Mouse (Mus musculus): Measurements from ENCODE around the gene Caprin1. TPM values are rescaled to one million over a fixed set of nuclear protein-coding genes. Genes with fewer than 3 reads are reported as not detected.

The Caprin1 gene
- polyA plus RNA-seq, 1 experiment from 2014 or later = 110 TPM

DNA sequence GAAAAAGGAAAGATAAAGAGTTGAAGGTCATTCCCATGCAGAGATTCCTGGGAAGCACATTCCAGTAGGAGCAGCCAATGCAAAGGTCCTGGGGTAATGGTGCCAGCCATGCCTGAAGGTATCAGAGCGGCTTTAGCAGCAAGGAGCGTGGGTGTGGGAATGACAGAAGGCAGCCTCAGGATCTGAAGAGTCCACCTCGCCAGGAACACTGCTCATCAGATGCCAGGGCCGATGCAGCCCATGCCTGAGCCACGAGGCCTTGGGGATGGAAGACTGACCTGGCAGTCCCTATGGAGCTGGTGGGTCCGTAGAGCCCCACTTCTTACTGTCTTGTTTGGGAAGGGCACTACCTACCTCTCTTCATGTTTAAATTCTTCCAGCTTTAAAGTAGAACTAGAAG, 45.7 kb downstream of the Caprin1 start:
- Histone ChIP-seq H3K36me3 (replicated peaks) (peaks cover 86% of the 10 kb centered on the region), H3K9ac (no peak overlapping the region), H3K4me2 (no peak overlapping the region), H3K27me3 (no peaks in the 10 kb centered on the region), H3K4me3 (replicated peaks) (no peak overlapping the region), H3K27ac (replicated peaks) (no peak overlapping the region), H3K9me3 (replicated peaks) (no peaks in the 10 kb centered on the region), H3K4me1 (replicated peaks) (0 out of 2 replicates have a peak, but pooled peaks cover 3% of the 10 kb centered on the region)
- ATAC-seq (ENCODE audit: insufficient read depth) = no peak
- 71% methylated on average over 6 of the region's 6 CpGs for WGBS (ENCODE audit: insufficient replicate concordance)

DNA sequence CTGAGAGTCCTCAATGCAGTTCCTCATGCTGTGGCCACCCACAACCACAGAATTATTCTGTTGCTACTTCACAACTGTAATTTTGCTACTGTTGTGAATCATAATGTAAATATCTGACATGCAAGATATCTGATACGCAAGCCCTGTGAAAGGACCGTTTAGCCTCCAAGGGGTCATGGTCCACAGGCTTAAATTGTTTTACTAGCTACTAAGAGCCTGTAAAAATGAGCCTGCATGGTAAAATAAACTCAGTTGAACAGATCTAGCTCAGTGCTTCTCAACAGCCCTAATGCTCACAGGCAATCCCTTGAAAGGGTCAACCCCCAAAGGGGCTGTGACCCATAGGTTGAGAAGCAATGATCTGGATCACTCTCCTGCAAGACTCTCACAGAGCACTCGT, 48.4 kb downstream of the Caprin1 start:
- ATAC-seq (ENCODE audit: insufficient read depth) = no peak
- Histone ChIP-seq H3K4me2 (no peak overlapping the region), H3K9ac (no peak overlapping the region), H3K27ac (replicated peaks) (no peak overlapping the region), H3K9me3 (replicated peaks) (no peaks in the 10 kb centered on the region), H3K27me3 (no peaks in the 10 kb centered on the region), H3K36me3 (replicated peaks) (peaks cover 68% of the 10 kb centered on the region), H3K4me3 (replicated peaks) (no peak overlapping the region), H3K4me1 (replicated peaks) (0 out of 2 replicates have a peak, but pooled peaks cover 3% of the 10 kb centered on the region)
- WGBS (ENCODE audit: insufficient replicate concordance) = 73% methylated on average over 3 of the region's 3 CpGs

DNA sequence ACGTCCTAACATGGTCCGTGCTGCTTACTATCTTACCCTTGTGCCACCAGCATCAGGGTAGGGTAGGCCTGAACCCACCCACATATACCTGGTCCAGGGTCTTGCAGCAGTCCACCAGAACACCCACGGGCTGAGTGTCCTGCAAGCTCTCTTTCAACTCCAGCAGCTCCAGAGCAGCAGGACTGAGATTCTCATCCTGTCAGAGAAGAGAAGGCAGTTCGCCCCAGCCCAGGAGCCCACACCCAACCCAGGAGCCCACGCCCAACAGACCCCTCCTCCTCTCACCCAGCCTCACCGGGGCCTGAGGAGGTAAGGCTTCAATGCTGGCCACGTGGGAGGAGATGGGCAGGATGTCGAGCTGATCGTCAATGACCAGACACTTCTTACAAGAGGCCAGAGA, 49.6 kb downstream of the Caprin1 start:
- Histone ChIP-seq H3K36me3 (replicated peaks) (peaks cover 69% of the 10 kb centered on the region), H3K9ac (no peak overlapping the region), H3K4me2 (no peak overlapping the region), H3K27ac (replicated peaks) (no peak overlapping the region), H3K9me3 (replicated peaks) (no peaks in the 10 kb centered on the region), H3K4me3 (replicated peaks) (no peak overlapping the region), H3K27me3 (no peaks in the 10 kb centered on the region), H3K4me1 (replicated peaks) (0 out of 2 replicates have a peak, but pooled peaks cover 3% of the 10 kb centered on the region)
- 71% methylated on average over 9 of the region's 9 CpGs for WGBS (ENCODE audit: insufficient replicate concordance)
- ATAC-seq (ENCODE audit: insufficient read depth) = no peak

DNA sequence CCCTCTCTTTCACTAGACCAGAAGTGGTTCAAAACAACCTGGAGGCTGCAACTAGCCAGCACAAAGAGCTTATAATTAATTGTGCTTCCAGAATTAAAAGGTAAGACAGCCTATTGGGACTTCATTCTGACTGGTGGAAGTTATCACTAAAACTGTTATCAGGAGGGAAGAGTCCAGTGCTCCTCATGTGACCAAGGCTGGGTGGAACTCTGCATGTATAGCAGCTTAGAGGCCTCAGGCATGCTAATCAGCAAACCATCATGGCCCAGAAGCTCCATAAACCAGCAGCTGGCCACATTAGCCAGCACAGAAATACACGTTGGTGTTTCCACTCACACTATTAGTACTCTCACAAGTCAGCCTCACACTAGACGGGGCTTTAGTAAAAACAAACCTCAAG, 50.7 kb downstream of the Caprin1 start:
- no peaks in the 10 kb centered on the region for H3K9me3 ChIP-seq (replicated peaks)
- peaks cover 68% of the 10 kb centered on the region for H3K36me3 ChIP-seq (replicated peaks)
- H3K4me2 ChIP-seq = no peak overlapping the region
- H3K9ac ChIP-seq = no peak overlapping the region
- peak; percentile 40; the same call in 1 of the 2 replicates for ATAC-seq (ENCODE audit: insufficient read depth)
- H3K27me3 ChIP-seq = no peaks in the 10 kb centered on the region
- 0 out of 2 replicates have a peak overlapping the region, but pooled peaks have one; percentile 7 for H3K27ac ChIP-seq (replicated peaks)
- no peak overlapping the region for H3K4me3 ChIP-seq (replicated peaks)
- 67% methylated on average over 2 of the region's 2 CpGs for WGBS (ENCODE audit: insufficient replicate concordance)
- H3K4me1 ChIP-seq (replicated peaks) = 0 out of 2 replicates have a peak, but pooled peaks cover 3% of the 10 kb centered on the region

DNA sequence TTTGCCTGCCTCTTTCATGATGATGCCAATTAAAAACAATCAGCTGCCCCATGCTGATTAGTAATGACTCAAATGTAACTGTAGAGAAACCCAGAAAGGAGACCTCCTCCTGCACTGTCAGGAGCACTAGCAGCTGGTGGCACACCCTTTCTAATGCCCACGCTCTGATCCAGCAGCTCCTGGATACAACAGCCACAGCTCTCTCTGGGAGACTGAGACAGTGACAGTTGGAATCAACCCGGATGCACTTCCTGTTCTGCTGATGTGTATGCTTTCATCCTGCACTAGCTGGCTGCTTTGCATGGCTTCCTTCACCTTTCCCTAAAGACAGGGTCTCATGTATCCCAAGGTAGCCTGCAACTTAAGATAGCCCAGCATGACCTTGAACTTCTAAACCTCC, 51.4 kb downstream of the Caprin1 start:
- H3K27ac ChIP-seq (replicated peaks) = no peak overlapping the region
- H3K9me3 ChIP-seq (replicated peaks) = no peaks in the 10 kb centered on the region
- no peaks in the 10 kb centered on the region for H3K27me3 ChIP-seq
- no peak overlapping the region for H3K4me2 ChIP-seq
- no peak overlapping the region for H3K9ac ChIP-seq
- H3K4me3 ChIP-seq (replicated peaks) = no peak overlapping the region
- 0 out of 2 replicates have a peak, but pooled peaks cover 3% of the 10 kb centered on the region for H3K4me1 ChIP-seq (replicated peaks)
- 85% methylated on average over 2 of the region's 2 CpGs for WGBS (ENCODE audit: insufficient replicate concordance)
- peaks cover 64% of the 10 kb centered on the region for H3K36me3 ChIP-seq (replicated peaks)
- ATAC-seq (ENCODE audit: insufficient read depth) = no peak

DNA sequence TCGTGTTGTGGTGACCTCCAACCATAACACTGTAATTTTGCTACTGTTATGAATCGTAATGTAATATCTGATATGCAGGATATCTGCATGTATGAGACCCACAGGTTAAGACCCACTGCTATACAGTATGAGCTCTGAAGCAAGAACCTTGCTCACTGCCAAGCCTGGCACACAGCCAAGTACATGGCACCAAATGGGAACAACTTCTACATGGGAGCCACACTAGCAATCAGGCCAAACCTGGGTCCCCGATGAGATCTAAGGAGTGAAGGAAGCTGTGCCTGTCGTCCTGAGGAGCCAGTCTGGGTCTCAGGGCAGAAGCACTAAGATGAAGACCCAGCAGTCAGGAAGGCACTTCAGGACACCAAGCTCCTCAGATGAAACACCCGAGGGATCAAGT, 52.0 kb downstream of the Caprin1 start:
- H3K36me3 ChIP-seq (replicated peaks) = peaks cover 61% of the 10 kb centered on the region
- no peak for ATAC-seq (ENCODE audit: insufficient read depth)
- no peak overlapping the region for H3K9ac ChIP-seq
- no peak overlapping the region for H3K4me2 ChIP-seq
- H3K27me3 ChIP-seq = no peaks in the 10 kb centered on the region
- no peak overlapping the region for H3K27ac ChIP-seq (replicated peaks)
- H3K9me3 ChIP-seq (replicated peaks) = no peaks in the 10 kb centered on the region
- WGBS (ENCODE audit: insufficient replicate concordance) = 79% methylated on average over 5 of the region's 5 CpGs
- no peak overlapping the region for H3K4me3 ChIP-seq (replicated peaks)
- 0 out of 2 replicates have a peak, but pooled peaks cover 3% of the 10 kb centered on the region for H3K4me1 ChIP-seq (replicated peaks)

DNA sequence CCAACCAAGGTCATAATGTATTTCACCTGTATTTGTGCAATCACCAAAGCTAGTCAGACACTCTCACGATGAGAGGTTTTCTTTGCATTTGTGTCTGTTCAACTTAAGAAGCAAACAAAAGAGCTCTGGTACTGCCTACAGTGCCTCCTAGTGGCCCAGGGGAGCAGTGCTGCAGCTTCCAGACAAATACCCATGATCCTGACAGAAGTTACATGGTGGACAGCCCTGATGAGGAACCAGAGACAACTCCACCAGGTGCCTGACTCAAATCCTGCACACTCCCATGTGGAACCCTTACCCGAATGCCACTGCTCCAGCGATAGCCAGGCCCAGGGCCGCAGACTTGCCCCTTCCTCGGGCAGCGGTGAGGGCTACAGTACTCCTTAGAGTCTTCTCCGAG, 53.5 kb downstream of the Caprin1 start:
- 75% methylated on average over 7 of the region's 7 CpGs for WGBS (ENCODE audit: insufficient replicate concordance)
- H3K9ac ChIP-seq = no peak overlapping the region
- H3K36me3 ChIP-seq (replicated peaks) = peaks cover 62% of the 10 kb centered on the region
- H3K4me3 ChIP-seq (replicated peaks) = no peak overlapping the region
- no peaks in the 10 kb centered on the region for H3K27me3 ChIP-seq
- 0 out of 2 replicates have a peak, but pooled peaks cover 3% of the 10 kb centered on the region for H3K4me1 ChIP-seq (replicated peaks)
- ATAC-seq (ENCODE audit: insufficient read depth) = no peak
- no peaks in the 10 kb centered on the region for H3K9me3 ChIP-seq (replicated peaks)
- H3K27ac ChIP-seq (replicated peaks) = no peak overlapping the region
- H3K4me2 ChIP-seq = no peak overlapping the region

DNA sequence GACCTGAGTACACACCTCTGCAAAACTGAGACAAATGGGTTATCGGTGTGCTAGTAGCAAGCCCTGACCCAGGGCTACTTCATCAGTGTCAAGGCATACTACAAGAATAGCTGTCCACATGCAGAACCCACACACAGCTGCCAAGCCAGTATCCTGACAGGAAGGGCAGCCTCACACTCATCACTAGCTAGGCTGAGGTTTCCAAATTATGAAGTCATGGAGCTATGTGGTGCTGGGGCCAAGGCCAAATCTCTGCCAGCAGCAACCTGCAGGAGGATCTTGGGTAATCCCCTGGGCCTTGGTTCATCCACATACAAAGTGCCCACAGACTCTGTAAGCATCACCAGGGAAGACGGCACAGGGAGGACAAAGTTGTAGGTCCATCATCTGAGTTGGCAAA, 53.9 kb downstream of the Caprin1 start:
- Histone ChIP-seq H3K9me3 (replicated peaks) (no peaks in the 10 kb centered on the region), H3K4me2 (no peak overlapping the region), H3K27me3 (no peaks in the 10 kb centered on the region), H3K27ac (replicated peaks) (no peak overlapping the region), H3K4me3 (replicated peaks) (no peak overlapping the region), H3K36me3 (replicated peaks) (peaks cover 66% of the 10 kb centered on the region), H3K4me1 (replicated peaks) (0 out of 2 replicates have a peak, but pooled peaks cover 3% of the 10 kb centered on the region), H3K9ac (no peak overlapping the region)
- WGBS (ENCODE audit: insufficient replicate concordance) = 92% methylated on average over 2 of the region's 2 CpGs
- ATAC-seq (ENCODE audit: insufficient read depth) = no peak

DNA sequence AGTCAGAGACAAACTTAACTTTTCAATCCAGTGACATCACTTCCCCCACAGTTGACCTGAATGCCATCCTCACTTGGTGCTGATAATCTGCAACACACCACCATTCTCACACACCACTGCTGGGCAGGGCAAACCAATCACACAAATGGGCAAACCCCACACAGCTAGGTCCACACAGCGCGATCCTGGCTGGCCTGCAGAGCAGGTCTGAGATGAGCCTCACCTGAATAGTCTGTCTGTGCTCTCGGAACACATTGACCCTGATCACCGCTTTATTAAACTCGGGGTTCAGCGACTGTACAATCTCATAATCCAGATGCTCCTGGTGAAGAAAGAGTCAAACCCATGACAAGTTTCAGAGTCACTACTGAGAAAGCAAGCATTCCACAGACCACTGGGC, 54.6 kb downstream of the Caprin1 start:
- no peak overlapping the region for H3K4me3 ChIP-seq (replicated peaks)
- WGBS (ENCODE audit: insufficient replicate concordance) = 83% methylated on average over 6 of the region's 6 CpGs
- no peak for ATAC-seq (ENCODE audit: insufficient read depth)
- H3K9ac ChIP-seq = no peak overlapping the region
- H3K4me1 ChIP-seq (replicated peaks) = 0 out of 2 replicates have a peak, but pooled peaks cover 3% of the 10 kb centered on the region
- H3K27me3 ChIP-seq = no peaks in the 10 kb centered on the region
- H3K27ac ChIP-seq (replicated peaks) = no peak overlapping the region
- peaks cover 61% of the 10 kb centered on the region for H3K36me3 ChIP-seq (replicated peaks)
- no peaks in the 10 kb centered on the region for H3K9me3 ChIP-seq (replicated peaks)
- no peak overlapping the region for H3K4me2 ChIP-seq

DNA sequence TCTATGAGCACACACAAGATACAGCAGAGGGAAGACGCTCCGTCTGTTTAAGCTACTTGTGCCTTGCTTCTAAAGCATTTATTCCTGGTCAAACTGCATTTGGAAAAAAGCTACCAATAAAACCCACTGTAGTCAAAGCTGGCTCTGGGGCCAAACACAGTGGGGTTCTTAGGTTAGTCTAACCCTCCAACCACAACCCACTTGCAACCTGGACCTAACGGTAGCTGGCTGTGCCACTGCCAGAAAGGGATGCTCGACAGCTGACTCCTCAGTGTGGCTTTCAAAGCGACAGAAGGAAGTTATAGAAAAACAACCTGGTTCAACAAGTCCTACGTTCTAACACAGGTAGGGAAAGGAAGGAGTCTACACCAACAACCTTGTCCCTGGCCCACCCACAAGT, 66.0 kb downstream of the Caprin1 start:
- H3K4me3 ChIP-seq (replicated peaks) = no peak overlapping the region
- H3K9me3 ChIP-seq (replicated peaks) = no peaks in the 10 kb centered on the region
- H3K27me3 ChIP-seq = no peaks in the 10 kb centered on the region
- no peak for ATAC-seq (ENCODE audit: insufficient read depth)
- no peak overlapping the region for H3K27ac ChIP-seq (replicated peaks)
- no peaks in the 10 kb centered on the region for H3K4me1 ChIP-seq (replicated peaks)
- WGBS (ENCODE audit: insufficient replicate concordance) = 76% methylated on average over 6 of the region's 6 CpGs
- H3K4me2 ChIP-seq = no peak overlapping the region
- peaks cover 85% of the 10 kb centered on the region for H3K36me3 ChIP-seq (replicated peaks)
- no peak overlapping the region for H3K9ac ChIP-seq

DNA sequence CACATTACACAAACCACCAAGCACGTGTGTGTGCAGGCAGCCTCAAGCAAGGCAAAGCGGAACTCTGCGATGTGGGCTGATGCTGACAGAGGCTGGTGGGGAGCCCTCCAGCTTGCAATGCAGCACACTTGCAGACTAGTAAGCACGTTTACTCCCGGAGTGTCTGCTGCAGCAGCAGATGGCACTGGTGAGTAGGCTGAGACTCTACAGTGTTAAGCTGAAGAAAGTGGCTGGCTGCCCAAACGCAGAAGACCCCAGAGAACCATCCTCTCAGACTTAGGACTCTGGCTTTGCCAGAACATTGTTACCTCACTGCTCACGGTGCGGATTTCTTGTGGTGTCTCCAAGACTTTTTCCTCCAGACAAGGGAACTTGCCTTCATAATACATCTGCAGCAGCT, 66.5 kb downstream of the Caprin1 start:
- Histone ChIP-seq H3K4me3 (replicated peaks) (no peak overlapping the region), H3K27me3 (no peaks in the 10 kb centered on the region), H3K4me1 (replicated peaks) (no peaks in the 10 kb centered on the region), H3K9ac (no peak overlapping the region), H3K9me3 (replicated peaks) (no peaks in the 10 kb centered on the region), H3K36me3 (replicated peaks) (peaks cover 86% of the 10 kb centered on the region), H3K27ac (replicated peaks) (no peak overlapping the region), H3K4me2 (no peak overlapping the region)
- ATAC-seq (ENCODE audit: insufficient read depth) = no peak
- 82% methylated on average over 8 of the region's 8 CpGs for WGBS (ENCODE audit: insufficient replicate concordance)

DNA sequence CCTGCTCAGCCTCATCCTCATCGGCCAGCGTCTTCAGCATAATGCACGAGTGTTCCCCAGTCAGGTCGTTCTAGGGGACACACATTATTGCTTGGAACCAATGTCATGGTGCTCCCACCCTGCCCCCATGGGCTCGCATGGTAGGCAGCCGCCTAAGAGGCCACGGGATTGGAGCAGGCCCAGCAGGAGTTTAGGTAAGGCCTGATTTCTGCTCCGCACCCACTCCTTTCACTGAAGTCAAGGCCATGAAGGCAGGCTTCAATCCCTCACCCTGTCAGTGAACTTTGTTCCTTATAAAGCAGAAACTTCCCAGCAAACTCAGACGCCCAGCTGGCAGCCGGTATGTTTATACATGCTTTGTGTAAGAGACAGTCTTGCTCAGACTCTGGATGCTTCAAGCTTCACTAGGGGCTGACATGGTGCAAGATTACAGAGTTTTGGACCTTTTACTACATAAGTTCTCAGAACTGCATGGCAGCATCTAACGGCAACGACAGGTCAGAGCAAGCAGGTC, 69.4 kb downstream of the Caprin1 start:
- 77% methylated on average over 12 of the region's 12 CpGs for WGBS (ENCODE audit: insufficient replicate concordance)
- H3K27ac ChIP-seq (replicated peaks) = no peak overlapping the region

More for the DNA sequence above, 69.4 kb downstream of the Caprin1 start:
- H3K9me3 ChIP-seq (replicated peaks) = no peaks in the 10 kb centered on the region
- no peaks in the 10 kb centered on the region for H3K4me1 ChIP-seq (replicated peaks)
- peaks cover 85% of the 10 kb centered on the region for H3K36me3 ChIP-seq (replicated peaks)
- H3K4me2 ChIP-seq = no peak overlapping the region
- H3K27me3 ChIP-seq = no peaks in the 10 kb centered on the region
- H3K9ac ChIP-seq = no peak overlapping the region
- peak; percentile 25; the same call in 1 of the 2 replicates for ATAC-seq (ENCODE audit: insufficient read depth)
- no peak overlapping the region for H3K4me3 ChIP-seq (replicated peaks)
